Mouse (Mus musculus) kidney, adult 11 months (tissue): ENCODE results near the gene Glrx2.
A peak's percentile ranks its signal among the peaks of the same experiment; 100 is the strongest.
"Not testable (repeated sequence)": the region's sequence is repeated elsewhere in the genome, so short reads cannot be mapped to it uniquely, and the experiment has no call there.

Source experiments
- DNase-seq: peaks from one replicate; pipeline ENCODE4 v3.0.0; 2022

Gene Glrx2

GRCm38 (mm10) chr1:143716038-143716437 lies at the start of gene Glrx2:
TSS of gene Glrx2 (plus strand) at chr1:143716338.
- not testable (repeated sequence) for DNase-seq

GRCm38 (mm10) chr1:143675734-143676361 lies 40.3 kb upstream of the Glrx2 start:
- DNase-seq, result no peak

GRCm38 (mm10) chr1:143681108-143681507 lies 35.0 kb upstream of the Glrx2 start:
- DNase-seq, result no peak

GRCm38 (mm10) chr1:143684849-143685248 lies 31.3 kb upstream of the Glrx2 start:
- no peak for DNase-seq

GRCm38 (mm10) chr1:143701736-143702135 lies 14.4 kb upstream of the Glrx2 start:
- no peak for DNase-seq

- DNase-seq, result no peak
Observed at GRCm38 (mm10) chr1:143702141-143702740, 13.9 kb upstream of the Glrx2 start.

GRCm38 (mm10) chr1:143702741-143703262 lies 13.3 kb upstream of the Glrx2 start, which contains the start of gene Cdc73:
TSS of gene Cdc73 (minus strand) at chr1:143702893.
- peak; percentile 91 for DNase-seq

- DNase-seq, result no peak
Observed at GRCm38 (mm10) chr1:143707006-143707405, 9.1 kb upstream of the Glrx2 start.

- no peak for DNase-seq
Observed at GRCm38 (mm10) chr1:143708361-143708760, 7.8 kb upstream of the Glrx2 start.

- no peak for DNase-seq
Observed at GRCm38 (mm10) chr1:143709966-143710626, 6.0 kb upstream of the Glrx2 start.

GRCm38 (mm10) chr1:143710627-143710976 lies 5.5 kb upstream of the Glrx2 start:
- no peak for DNase-seq

- no peak for DNase-seq
Observed at GRCm38 (mm10) chr1:143724456-143725064, 8.4 kb downstream of the Glrx2 start.

GRCm38 (mm10) chr1:143727701-143728445 lies 11.7 kb downstream of the Glrx2 start:
- DNase-seq, result no peak

- DNase-seq, result no peak
Observed at GRCm38 (mm10) chr1:143730899-143731298, 14.8 kb downstream of the Glrx2 start.

- no peak for DNase-seq
Observed at GRCm38 (mm10) chr1:143731691-143732090, 15.6 kb downstream of the Glrx2 start.

GRCm38 (mm10) chr1:143733914-143734410 lies 17.8 kb downstream of the Glrx2 start:
- no peak for DNase-seq

- no peak for DNase-seq
Observed at GRCm38 (mm10) chr1:143738811-143739210, 22.7 kb downstream of the Glrx2 start.

- DNase-seq, result peak; percentile 92
Observed at GRCm38 (mm10) chr1:143739361-143740350, 23.5 kb downstream of the Glrx2 start.

- DNase-seq, result no peak
Observed at GRCm38 (mm10) chr1:143740581-143740980, 24.4 kb downstream of the Glrx2 start.

- DNase-seq, result no peak
Observed at GRCm38 (mm10) chr1:143741331-143741730, 25.2 kb downstream of the Glrx2 start.

GRCm38 (mm10) chr1:143742186-143742585 lies 26.0 kb downstream of the Glrx2 start:
- DNase-seq, result no peak
